Mouse (Mus musculus): Measurements from ENCODE around the gene Syf2. TPM values are rescaled to one million over a fixed set of nuclear protein-coding genes. Genes with fewer than 3 reads are reported as not detected.

Syf2 gene
- polyA plus RNA-seq, 1 experiment from 2014 or later = 77.3 TPM

GRCm38 (mm10) chr4:134985626-134986335 is 55.1 kb downstream of the Syf2 start:
- ATAC-seq (replicated peaks) = no peak
- 71% methylated on average over 11 of the region's 11 CpGs for WGBS
- H3K9me3 ChIP-seq = no peaks in the 10 kb centered on the region

GRCm38 (mm10) chr4:134986336-134986635 is 55.6 kb downstream of the Syf2 start:
- no peaks in the 10 kb centered on the region for H3K36me3 ChIP-seq
- no peaks in the 10 kb centered on the region for H3K4me1 ChIP-seq
- H3K27me3 ChIP-seq = no peaks in the 10 kb centered on the region
- H3K9me3 ChIP-seq = no peaks in the 10 kb centered on the region
- no peak overlapping the region for H3K4me2 ChIP-seq (replicated peaks)
- no peak for ATAC-seq (replicated peaks)
- 72% methylated on average over 4 of the region's 4 CpGs for WGBS
- H3K9ac ChIP-seq (replicated peaks) = no peak overlapping the region
- H3K4me3 ChIP-seq = no peak overlapping the region
- no peak overlapping the region for H3K27ac ChIP-seq (replicated peaks)

More at GRCm38 (mm10) chr4:134985626-134986335, 55.1 kb downstream of the Syf2 start:
- H3K36me3 ChIP-seq = no peaks in the 10 kb centered on the region
- no peak overlapping the region for H3K9ac ChIP-seq (replicated peaks)
- H3K27me3 ChIP-seq = no peaks in the 10 kb centered on the region
- no peak overlapping the region for H3K4me3 ChIP-seq
- no peak overlapping the region for H3K27ac ChIP-seq (replicated peaks)
- no peak overlapping the region for H3K4me2 ChIP-seq (replicated peaks)
- no peaks in the 10 kb centered on the region for H3K4me1 ChIP-seq

GRCm38 (mm10) chr4:134986963-134987362 is 56.3 kb downstream of the Syf2 start:
- Histone ChIP-seq H3K36me3 (no peaks in the 10 kb centered on the region), H3K4me1 (no peaks in the 10 kb centered on the region), H3K9ac (replicated peaks) (no peak overlapping the region), H3K9me3 (no peaks in the 10 kb centered on the region), H3K4me3 (no peak overlapping the region), H3K27ac (replicated peaks) (no peak overlapping the region), H3K4me2 (replicated peaks) (no peak overlapping the region), H3K27me3 (no peaks in the 10 kb centered on the region)
- WGBS = 81% methylated on average over 3 of the region's 3 CpGs
- no peak for ATAC-seq (replicated peaks)

Other genes starting within 250 kb of the Syf2 start
- gene Man1c1, start 226.6 kb upstream of the Syf2 start, polyA plus RNA-seq (2015; fragmentation: Nextera tagmentation; extraction: Ambion mirVana) = 2.5 and 2.6 TPM in 2 replicates
- gene Ldlrap1, start 162.9 kb upstream of the Syf2 start, polyA plus RNA-seq (2015; fragmentation: Nextera tagmentation; extraction: Ambion mirVana) = 1.9 and 2.8 TPM in 2 replicates
- gene Maco1, start 77.6 kb upstream of the Syf2 start, polyA plus RNA-seq (2015; fragmentation: Nextera tagmentation; extraction: Ambion mirVana) = 111 and 112 TPM in 2 replicates
- gene Rhd, start 66.4 kb upstream of the Syf2 start, polyA plus RNA-seq (2015; fragmentation: Nextera tagmentation; extraction: Ambion mirVana) = 0.41 and 0.47 TPM in 2 replicates
- gene Tmem50a, start 15.9 kb upstream of the Syf2 start, polyA plus RNA-seq (2015; fragmentation: Nextera tagmentation; extraction: Ambion mirVana) = 193 and 194 TPM in 2 replicates
- gene Rsrp1, start 7.3 kb upstream of the Syf2 start, polyA plus RNA-seq (2015; fragmentation: Nextera tagmentation; extraction: Ambion mirVana) = 555 and 574 TPM in 2 replicates
- gene Runx3, start 189.8 kb downstream of the Syf2 start, polyA plus RNA-seq (2015; fragmentation: Nextera tagmentation; extraction: Ambion mirVana) = not detected in 2 replicates